Mouse (Mus musculus): Measurements from ENCODE around the gene Zfp652. TPM values are rescaled to one million over a fixed set of nuclear protein-coding genes. Genes with fewer than 3 reads are reported as not detected.

Gene Zfp652
- polyA plus RNA-seq, 1 experiment from 2014 or later: 24.1 TPM

DNA sequence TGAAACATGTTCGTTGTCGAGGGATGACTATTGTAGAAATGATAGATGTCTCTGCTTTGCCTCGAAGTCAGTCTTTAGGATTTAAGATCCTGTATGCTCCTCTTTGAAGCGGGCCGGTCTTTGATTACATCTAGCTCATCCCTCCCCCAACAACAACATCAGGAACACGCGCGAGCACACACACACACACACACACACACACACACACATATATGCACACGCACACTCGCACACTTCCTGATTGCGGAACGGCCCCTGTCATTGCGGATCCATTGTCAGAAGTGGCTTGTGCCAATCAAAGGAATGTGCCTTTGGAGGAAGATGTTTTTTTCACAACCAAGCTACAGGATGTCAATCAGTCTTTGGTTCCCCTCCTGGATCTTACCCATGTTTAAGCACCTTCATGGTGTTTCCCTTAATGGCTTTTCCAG lies 1.4 kb downstream of the Zfp652 start:
- WGBS: under 1% methylated on average over 13 of the region's 13 CpGs
- Histone ChIP-seq H3K36me3 (no peaks in the 10 kb centered on the region), H3K4me2 (peak overlapping the region; percentile 83), H3K9me3 (no peaks in the 10 kb centered on the region), H3K9ac (peak overlapping the region; percentile 97), H3K27ac (peak overlapping the region; percentile 99), H3K4me3 (peak overlapping the region; percentile 95), H3K4me1 (peaks cover 28% of the 10 kb centered on the region), H3K27me3 (no peaks in the 10 kb centered on the region)
- no peak for ATAC-seq (ENCODE audit: borderline replicate concordance, extremely low read depth, low FRiP score, low TSS enrichment)

DNA sequence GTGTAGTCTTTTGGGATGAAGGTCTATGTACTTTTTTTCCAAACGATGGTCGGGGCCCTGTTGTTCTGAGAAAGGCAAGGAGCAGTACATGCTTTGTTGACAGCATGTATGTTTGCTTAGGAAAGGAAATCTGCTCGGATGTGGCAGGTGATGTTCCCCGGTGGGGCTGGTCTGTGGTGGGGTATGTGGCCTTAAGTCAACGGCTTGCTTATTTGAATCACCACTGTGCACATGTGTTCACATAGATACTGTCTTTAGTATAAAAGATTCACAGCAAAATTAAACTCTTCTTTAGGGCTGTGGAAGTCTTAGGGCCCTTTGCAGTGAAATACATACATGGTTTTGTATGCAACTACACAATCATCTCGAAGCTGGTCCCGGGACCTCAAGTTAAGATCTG lies 1.9 kb downstream of the Zfp652 start:
- ATAC-seq (ENCODE audit: borderline replicate concordance, extremely low read depth, low FRiP score, low TSS enrichment): no peak
- H3K9me3 ChIP-seq: no peaks in the 10 kb centered on the region
- H3K27me3 ChIP-seq: no peaks in the 10 kb centered on the region
- peak overlapping the region; percentile 97; the same call in 1 of the 2 replicates for H3K9ac ChIP-seq
- H3K4me1 ChIP-seq: peaks cover 28% of the 10 kb centered on the region
- H3K4me3 ChIP-seq: peak overlapping the region; percentile 95
- 22% methylated on average over 7 of the region's 7 CpGs for WGBS
- no peak overlapping the region for H3K27ac ChIP-seq
- peak overlapping the region; percentile 83 for H3K4me2 ChIP-seq
- no peaks in the 10 kb centered on the region for H3K36me3 ChIP-seq

- Histone ChIP-seq H3K27ac (no peak overlapping the region), H3K9ac (no peak overlapping the region), H3K9me3 (no peaks in the 10 kb centered on the region), H3K27me3 (no peaks in the 10 kb centered on the region), H3K4me1 (peaks cover 28% of the 10 kb centered on the region), H3K4me2 (no peak overlapping the region), H3K36me3 (0 out of 2 replicates have a peak, but pooled peaks cover 3% of the 10 kb centered on the region), H3K4me3 (no peak overlapping the region)
- no peak for ATAC-seq (ENCODE audit: borderline replicate concordance, extremely low read depth, low FRiP score, low TSS enrichment)
- 58% methylated on average over 8 of the region's 8 CpGs for WGBS
Measured at GRCm38 (mm10) chr11:95716136-95716535, 3.7 kb downstream of the Zfp652 start.

- Histone ChIP-seq H3K27me3 (no peaks in the 10 kb centered on the region), H3K27ac (no peak overlapping the region), H3K4me2 (no peak overlapping the region), H3K4me1 (peaks cover 17% of the 10 kb centered on the region), H3K9ac (no peak overlapping the region), H3K9me3 (no peaks in the 10 kb centered on the region), H3K4me3 (no peak overlapping the region), H3K36me3 (0 out of 2 replicates have a peak, but pooled peaks cover 4% of the 10 kb centered on the region)
- no peak for ATAC-seq (ENCODE audit: borderline replicate concordance, extremely low read depth, low FRiP score, low TSS enrichment)
- WGBS: 66% methylated on average over 3 of the region's 3 CpGs
Measured at GRCm38 (mm10) chr11:95719356-95719755, 6.9 kb downstream of the Zfp652 start.

- no peak within 1 kb of the TSS for H3K27ac ChIP-seq
- ATAC-seq (ENCODE audit: borderline replicate concordance, extremely low read depth, low FRiP score, low TSS enrichment): no peak
- no peaks in the 10 kb centered on the region for H3K9me3 ChIP-seq
- H3K4me1 ChIP-seq: no peaks in the 10 kb centered on the region
- no peak within 1 kb of the TSS for H3K9ac ChIP-seq
- H3K4me3 ChIP-seq: no peak within 1 kb of the TSS
- H3K36me3 ChIP-seq: 0 out of 2 replicates have a peak, but pooled peaks cover 4% of the 10 kb centered on the region
- H3K4me2 ChIP-seq: no peak within 1 kb of the TSS
- WGBS: 84% methylated on average over 5 of the region's 5 CpGs
- no peaks in the 10 kb centered on the region for H3K27me3 ChIP-seq
Measured at GRCm38 (mm10) chr11:95723287-95723686, 10.8 kb downstream of the Zfp652 start, which contains the start of gene B130006D01Rik. Gene B130006D01Rik (plus strand): TSS chr11:95723587.

DNA sequence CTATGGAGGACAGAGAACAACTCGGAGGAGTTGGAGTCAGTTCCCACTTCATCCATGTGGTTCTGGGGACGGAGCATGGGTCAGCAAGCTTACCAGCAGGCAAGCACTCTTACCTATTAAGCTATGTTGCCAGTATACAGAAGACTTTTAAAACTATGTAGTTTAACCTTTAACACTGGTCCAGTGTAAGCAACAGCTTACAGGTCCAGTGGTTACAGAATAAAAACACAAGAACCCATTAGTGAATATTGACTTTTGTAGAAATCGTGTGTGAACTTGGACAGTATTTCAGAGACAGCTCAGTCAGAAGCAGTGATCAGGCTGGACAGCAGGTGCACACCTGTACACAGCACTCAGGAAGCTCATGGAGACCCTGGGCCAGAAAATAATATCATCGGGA lies 12.0 kb downstream of the Zfp652 start:
- Histone ChIP-seq H3K27ac (no peak overlapping the region), H3K4me2 (no peak overlapping the region), H3K36me3 (0 out of 2 replicates have a peak, but pooled peaks cover 4% of the 10 kb centered on the region), H3K4me1 (no peaks in the 10 kb centered on the region), H3K9me3 (no peaks in the 10 kb centered on the region), H3K27me3 (no peaks in the 10 kb centered on the region), H3K9ac (no peak overlapping the region), H3K4me3 (no peak overlapping the region)
- WGBS: 85% methylated on average over 4 of the region's 4 CpGs
- no peak for ATAC-seq (ENCODE audit: borderline replicate concordance, extremely low read depth, low FRiP score, low TSS enrichment)

- no peak overlapping the region for H3K27ac ChIP-seq
- H3K9me3 ChIP-seq: no peaks in the 10 kb centered on the region
- whole genome bisulfite sequencing: 73% methylated on average over 4 of the region's 4 CpGs
- H3K4me1 ChIP-seq: no peaks in the 10 kb centered on the region
- no peak overlapping the region for H3K4me2 ChIP-seq
- no peak overlapping the region for H3K4me3 ChIP-seq
- no peak for ATAC-seq (ENCODE audit: borderline replicate concordance, extremely low read depth, low FRiP score, low TSS enrichment)
- H3K9ac ChIP-seq: no peak overlapping the region
- no peaks in the 10 kb centered on the region for H3K27me3 ChIP-seq
- H3K36me3 ChIP-seq: 0 out of 2 replicates have a peak, but pooled peaks cover under 1% of the 10 kb centered on the region
Measured at GRCm38 (mm10) chr11:95726156-95726555, 13.7 kb downstream of the Zfp652 start.

- Histone ChIP-seq H3K27me3 (no peaks in the 10 kb centered on the region), H3K4me3 (no peak overlapping the region), H3K9ac (no peak overlapping the region), H3K9me3 (no peaks in the 10 kb centered on the region), H3K4me2 (no peak overlapping the region), H3K27ac (no peak overlapping the region), H3K36me3 (no peaks in the 10 kb centered on the region), H3K4me1 (no peaks in the 10 kb centered on the region)
- 80% methylated on average over 5 of the region's 5 CpGs for WGBS
- ATAC-seq (ENCODE audit: borderline replicate concordance, extremely low read depth, low FRiP score, low TSS enrichment): no peak
Measured at GRCm38 (mm10) chr11:95727947-95728346, 15.5 kb downstream of the Zfp652 start.

GRCm38 (mm10) chr11:95728916-95729907 lies 16.7 kb downstream of the Zfp652 start:
- Histone ChIP-seq H3K27ac (no peak overlapping the region), H3K9ac (no peak overlapping the region), H3K4me1 (no peaks in the 10 kb centered on the region), H3K9me3 (no peaks in the 10 kb centered on the region), H3K4me2 (no peak overlapping the region), H3K36me3 (no peaks in the 10 kb centered on the region), H3K4me3 (no peak overlapping the region), H3K27me3 (no peaks in the 10 kb centered on the region)
- ATAC-seq (ENCODE audit: borderline replicate concordance, extremely low read depth, low FRiP score, low TSS enrichment): no peak
- 84% methylated on average over 12 of the region's 12 CpGs for WGBS

DNA sequence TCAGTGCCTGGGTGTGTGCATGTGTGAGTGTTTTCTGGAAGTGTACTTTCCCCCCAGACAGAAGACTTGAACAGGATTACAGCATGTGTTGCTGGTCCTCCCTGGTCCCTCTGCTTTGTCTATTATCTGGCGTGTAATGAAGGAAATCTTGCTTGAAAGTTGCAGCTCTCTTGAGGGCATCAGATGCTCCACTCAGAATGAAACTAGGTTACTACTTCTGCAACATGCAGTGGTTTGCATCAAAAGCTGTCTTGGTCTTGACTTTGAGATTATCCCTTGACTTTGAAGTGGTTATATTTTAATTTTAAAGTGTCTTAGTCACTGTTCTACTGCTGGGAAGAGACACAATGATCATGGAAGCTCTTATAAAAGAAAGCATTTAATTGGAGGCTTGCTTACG lies 22.0 kb downstream of the Zfp652 start:
- ATAC-seq (ENCODE audit: borderline replicate concordance, extremely low read depth, low FRiP score, low TSS enrichment): no peak
- 92% methylated on average over 2 of the region's 2 CpGs for WGBS
- H3K36me3 ChIP-seq: no peaks in the 10 kb centered on the region

GRCm38 (mm10) chr11:95737811-95738210 lies 25.3 kb downstream of the Zfp652 start:
- Histone ChIP-seq H3K27me3 (no peaks in the 10 kb centered on the region), H3K9ac (no peak overlapping the region), H3K4me1 (0 out of 2 replicates have a peak, but pooled peaks cover 3% of the 10 kb centered on the region), H3K36me3 (no peaks in the 10 kb centered on the region), H3K9me3 (no peaks in the 10 kb centered on the region), H3K27ac (no peak overlapping the region), H3K4me3 (no peak overlapping the region), H3K4me2 (no peak overlapping the region)
- 64% methylated on average over 3 of the region's 3 CpGs for WGBS
- no peak for ATAC-seq (ENCODE audit: borderline replicate concordance, extremely low read depth, low FRiP score, low TSS enrichment)

More for the DNA sequence above, 22.0 kb downstream of the Zfp652 start:
- Histone ChIP-seq H3K9ac (no peak overlapping the region), H3K4me1 (0 out of 2 replicates have a peak, but pooled peaks cover 3% of the 10 kb centered on the region), H3K9me3 (no peaks in the 10 kb centered on the region), H3K27me3 (no peaks in the 10 kb centered on the region), H3K27ac (no peak overlapping the region), H3K4me2 (no peak overlapping the region), H3K4me3 (no peak overlapping the region)

DNA sequence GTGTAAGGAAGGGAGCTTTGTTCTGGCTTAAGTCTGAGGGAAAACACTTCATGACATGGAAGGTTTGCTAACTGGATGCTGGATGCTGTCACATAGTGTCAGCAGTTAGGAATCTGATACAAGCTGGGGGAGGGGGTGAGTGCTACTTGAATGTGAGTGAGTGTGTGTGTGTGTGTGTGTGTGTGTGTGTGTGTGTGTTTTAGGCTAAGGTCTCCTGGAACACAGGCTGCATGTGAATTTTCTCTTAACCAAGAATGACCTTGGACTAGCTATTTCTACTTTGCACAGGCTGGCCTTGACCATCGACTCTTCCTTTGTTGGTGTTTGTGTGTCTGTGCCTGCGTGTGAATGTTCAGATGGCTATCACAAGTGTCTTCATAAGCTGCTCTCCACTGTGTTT lies 32.0 kb downstream of the Zfp652 start:
- WGBS: 83% methylated on average over 2 of the region's 2 CpGs
- no peaks in the 10 kb centered on the region for H3K27me3 ChIP-seq
- no peak overlapping the region for H3K27ac ChIP-seq
- H3K36me3 ChIP-seq: peaks cover 3% of the 10 kb centered on the region; the same call in 1 of the 2 replicates
- H3K4me3 ChIP-seq: no peak overlapping the region
- no peak overlapping the region for H3K9ac ChIP-seq
- no peak for ATAC-seq (ENCODE audit: borderline replicate concordance, extremely low read depth, low FRiP score, low TSS enrichment)
- H3K4me2 ChIP-seq: no peak overlapping the region
- no peaks in the 10 kb centered on the region for H3K9me3 ChIP-seq
- H3K4me1 ChIP-seq: peaks cover 4% of the 10 kb centered on the region

Measured in lung, embryonic 15.5 days (tissue).